Comparison of ENCODE assay signal across 7 mouse cellular contexts in genomic region chr11:55162670-55163069, GRCm38 (mm10). TPM values are rescaled to one million over a fixed set of nuclear protein-coding genes. Genes with fewer than 3 reads are reported as not detected.
DNase-seq lines count a peak whose midpoint lies in the region.

No protein-coding gene starts in this region.

- peak; percentile 46 for DNase-seq in ovary, postnatal 14 days (ENCODE audit: low spot score)
- no peak for DNase-seq in ovary, postnatal 10 days (ENCODE audit: low spot score)
- peak; percentile 66 for DNase-seq in T-cell, adult 2 months (ENCODE audit: low spot score)
- DNase-seq in embryo, embryonic 10.5 days (ENCODE audit: low spot score), result peak; percentile 61
- DNase-seq in layer of hippocampus, postnatal 10 days (ENCODE audit: low spot score in 2 of 2), result peak; percentile 60 to 62
- peak; percentile 60 for DNase-seq in lung, postnatal 14 days
- DNase-seq in spleen, postnatal 36 days (ENCODE audit: low spot score in 2 of 2), result peak; percentile 47 to 51

RNA-seq across cellular contexts. Expression of gene Slc36a3, which starts 11.2 kb away (rescaled TPM):
- total RNA-seq in layer of hippocampus, postnatal 10 days (2021), result not detected

RNA-seq across cellular contexts. Expression of gene Slc36a2, which starts 22.2 kb away (rescaled TPM):
- under 1 TPM; 0.37 to 0.71 TPM for total RNA-seq in layer of hippocampus, postnatal 10 days (2021)

RNA-seq across cellular contexts. Expression of gene Slc36a1, which starts 41.5 kb away (rescaled TPM):
- total RNA-seq in layer of hippocampus, postnatal 10 days (2021), result 10 to 100 TPM; 49.9 to 55.4 TPM
